Mouse (Mus musculus): ENCODE measurements around the gene Prdm16. TPM values are rescaled to one million over a fixed set of nuclear protein-coding genes. Genes with fewer than 3 reads are reported as not detected.

Gene Prdm16
- polyA plus RNA-seq, 1 experiment from 2014 or later: 2.2 TPM

DNA sequence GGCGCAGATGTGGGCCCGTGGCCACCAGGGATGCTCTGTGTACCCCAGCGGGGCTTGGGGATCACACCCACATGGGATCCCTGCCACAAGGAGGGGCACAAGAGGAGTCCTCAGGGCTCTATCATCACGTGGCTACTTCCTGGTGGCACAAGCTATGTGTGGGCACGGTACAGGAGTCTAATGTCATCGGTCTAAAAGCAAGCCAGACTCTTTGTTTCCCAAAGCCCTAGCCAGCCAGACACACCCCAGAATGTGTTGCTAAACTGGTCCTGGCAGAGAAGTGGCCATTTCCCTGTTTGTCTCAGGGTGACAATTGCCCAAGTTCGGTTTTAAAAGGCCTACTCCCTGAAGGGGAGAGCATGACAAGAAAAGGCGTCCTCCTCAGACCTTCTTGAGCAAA is 303.4 kb downstream of the Prdm16 start:
- WGBS (ENCODE audit: insufficient replicate concordance): 73% methylated on average over 8 of the region's 8 CpGs

DNA sequence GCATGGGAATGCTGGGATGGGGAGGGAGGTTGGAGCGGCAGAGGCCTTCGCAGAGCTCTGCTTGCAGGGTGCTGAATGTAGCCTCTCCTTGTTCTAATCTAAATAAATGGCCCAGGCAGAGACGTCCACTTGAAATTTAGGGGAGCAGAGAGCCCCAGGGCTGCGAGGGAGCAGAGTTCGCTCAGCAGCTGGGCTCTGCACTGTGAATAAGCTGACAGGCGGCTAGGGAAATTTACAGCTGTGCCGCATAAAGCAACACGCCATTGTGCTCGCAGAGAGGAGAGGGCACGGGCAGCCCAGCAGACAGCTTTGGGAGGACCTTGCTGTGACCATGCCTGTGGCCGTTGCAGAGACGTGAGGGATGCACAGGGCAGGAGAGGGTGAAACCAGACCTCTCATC is 305.4 kb downstream of the Prdm16 start:
- Histone ChIP-seq H3K9me3 (ENCODE audit: low read length) (no peaks in the 10 kb centered on the region), H3K9ac (replicated peaks) (no peak overlapping the region), H3K27me3 (ENCODE audit: insufficient read depth, low read length) (no peaks in the 10 kb centered on the region), H3K27ac (ENCODE audit: low read depth) (no peak overlapping the region), H3K4me2 (ENCODE audit: low read depth, low read length) (no peak overlapping the region), H3K36me3 (replicated peaks; ENCODE audit: insufficient read depth, low read length) (no peaks in the 10 kb centered on the region), H3K4me1 (ENCODE audit: insufficient read depth) (no peaks in the 10 kb centered on the region), H3K4me3 (ENCODE audit: low read depth, low read length) (no peak overlapping the region)
- DNase-seq (no peak), ATAC-seq (no peak)
- no peak for TF ChIP-seq CTCF (IDR thresholded peaks at IDR 0.05; ENCODE audit: low read depth)
- no peak for TF ChIP-seq EP300 (IDR thresholded peaks at IDR 0.05; ENCODE audit: low read depth)
- 74% methylated on average over 12 of the region's 12 CpGs for WGBS (ENCODE audit: insufficient replicate concordance)

More for the DNA sequence above, 303.4 kb downstream of the Prdm16 start:
- DNase-seq (no peak), ATAC-seq (no peak)
- TF ChIP-seq CTCF (IDR thresholded peaks at IDR 0.05; ENCODE audit: low read depth): no peak
- TF ChIP-seq EP300 (IDR thresholded peaks at IDR 0.05; ENCODE audit: low read depth): no peak
- Histone ChIP-seq H3K4me1 (ENCODE audit: insufficient read depth) (no peaks in the 10 kb centered on the region), H3K27me3 (ENCODE audit: insufficient read depth, low read length) (no peaks in the 10 kb centered on the region), H3K36me3 (replicated peaks; ENCODE audit: insufficient read depth, low read length) (no peaks in the 10 kb centered on the region), H3K27ac (ENCODE audit: low read depth) (no peak overlapping the region), H3K4me3 (ENCODE audit: low read depth, low read length) (no peak overlapping the region), H3K4me2 (ENCODE audit: low read depth, low read length) (no peak overlapping the region), H3K9ac (replicated peaks) (no peak overlapping the region), H3K9me3 (ENCODE audit: low read length) (no peaks in the 10 kb centered on the region)

DNA sequence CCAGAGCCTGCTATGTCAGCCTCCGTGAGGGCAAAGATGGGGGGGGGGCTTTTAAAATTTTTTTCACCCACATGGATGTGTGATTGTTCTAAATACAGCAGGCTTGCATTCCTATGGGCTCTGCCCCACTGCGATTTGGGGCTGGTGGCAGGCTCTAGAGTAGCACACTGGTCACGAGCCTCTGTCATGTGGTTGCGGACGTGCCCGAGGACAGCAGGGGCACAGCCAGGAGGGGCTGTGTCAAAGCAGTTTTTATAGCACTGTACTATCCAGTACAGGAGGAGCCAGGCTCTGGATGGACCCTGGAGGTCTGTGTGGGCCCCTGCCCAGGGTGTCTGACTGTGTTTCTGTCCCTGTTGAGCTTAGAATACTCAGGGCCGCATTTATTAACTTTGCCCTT is 306.7 kb downstream of the Prdm16 start:
- no peak for ATAC-seq
- WGBS (ENCODE audit: insufficient replicate concordance): 85% methylated on average over 7 of the region's 7 CpGs
- H3K27me3 ChIP-seq (ENCODE audit: insufficient read depth, low read length): no peaks in the 10 kb centered on the region
- H3K4me3 ChIP-seq (ENCODE audit: low read depth, low read length): no peak overlapping the region
- H3K9me3 ChIP-seq (ENCODE audit: low read length): no peaks in the 10 kb centered on the region
- H3K36me3 ChIP-seq (replicated peaks; ENCODE audit: insufficient read depth, low read length): no peaks in the 10 kb centered on the region
- no peak for TF ChIP-seq EP300 (IDR thresholded peaks at IDR 0.05; ENCODE audit: low read depth)
- no peak for TF ChIP-seq CTCF (IDR thresholded peaks at IDR 0.05; ENCODE audit: low read depth)
- no peak for DNase-seq
- no peaks in the 10 kb centered on the region for H3K4me1 ChIP-seq (ENCODE audit: insufficient read depth)
- H3K4me2 ChIP-seq (ENCODE audit: low read depth, low read length): no peak overlapping the region
- H3K27ac ChIP-seq (ENCODE audit: low read depth): no peak overlapping the region
- H3K9ac ChIP-seq (replicated peaks): no peak overlapping the region

DNA sequence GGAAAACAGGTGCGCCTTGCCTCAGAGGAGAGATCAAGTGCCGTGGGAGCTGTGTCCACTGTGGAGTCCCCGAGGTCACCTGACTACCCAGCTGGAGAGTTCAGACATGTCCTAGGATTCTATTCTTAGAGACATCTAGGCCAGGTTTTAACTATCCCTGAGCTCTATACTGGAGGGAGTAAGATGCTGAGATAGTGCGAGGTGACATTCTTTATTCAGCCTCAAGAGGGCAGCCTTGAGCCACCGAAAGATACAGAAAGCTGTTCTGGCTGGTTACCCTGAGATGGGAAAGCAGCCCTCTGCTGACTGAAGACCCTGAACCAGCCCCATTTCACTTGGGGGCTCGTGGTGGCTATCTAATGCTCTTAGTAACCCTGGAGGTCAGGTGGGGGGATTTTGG is 307.8 kb downstream of the Prdm16 start:
- WGBS (ENCODE audit: insufficient replicate concordance): 16% methylated on average over 6 of the region's 6 CpGs
- H3K4me2 ChIP-seq (ENCODE audit: low read depth, low read length): no peak overlapping the region
- no peaks in the 10 kb centered on the region for H3K4me1 ChIP-seq (ENCODE audit: insufficient read depth)
- ATAC-seq (peak; percentile 41; the same call in 1 of the 2 replicates), DNase-seq (peak; percentile 65)
- H3K9ac ChIP-seq (replicated peaks): no peak overlapping the region
- no peak overlapping the region for H3K27ac ChIP-seq (ENCODE audit: low read depth)
- no peaks in the 10 kb centered on the region for H3K9me3 ChIP-seq (ENCODE audit: low read length)
- no peak overlapping the region for H3K4me3 ChIP-seq (ENCODE audit: low read depth, low read length)
- no peaks in the 10 kb centered on the region for H3K36me3 ChIP-seq (replicated peaks; ENCODE audit: insufficient read depth, low read length)
- TF ChIP-seq CTCF (IDR thresholded peaks at IDR 0.05; ENCODE audit: low read depth): peak; percentile 82
- no peak for TF ChIP-seq EP300 (IDR thresholded peaks at IDR 0.05; ENCODE audit: low read depth)
- no peaks in the 10 kb centered on the region for H3K27me3 ChIP-seq (ENCODE audit: insufficient read depth, low read length)

DNA sequence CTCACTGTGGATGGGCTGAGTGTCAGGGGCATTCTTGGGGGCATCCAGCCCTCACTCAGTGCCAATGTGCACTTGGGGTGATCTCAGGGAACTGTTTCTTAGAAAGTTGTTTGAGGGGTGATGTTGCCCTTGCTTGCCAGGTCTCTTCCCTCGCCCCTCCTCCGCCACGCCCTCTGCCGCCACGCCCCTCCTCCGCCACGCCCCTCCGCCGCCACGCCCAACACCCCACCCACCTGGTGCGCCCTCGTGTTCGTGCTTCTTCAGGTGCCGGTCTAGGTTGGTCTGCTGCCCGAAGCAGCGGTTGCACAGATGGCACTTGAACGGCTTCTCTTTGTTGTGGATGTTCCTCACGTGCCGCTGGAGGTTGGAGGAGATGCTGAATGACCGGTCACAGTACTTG is 308.2 kb downstream of the Prdm16 start:
- Histone ChIP-seq H3K9me3 (ENCODE audit: low read length) (no peaks in the 10 kb centered on the region), H3K4me1 (ENCODE audit: insufficient read depth) (no peaks in the 10 kb centered on the region), H3K4me2 (ENCODE audit: low read depth, low read length) (no peak overlapping the region), H3K36me3 (replicated peaks; ENCODE audit: insufficient read depth, low read length) (no peaks in the 10 kb centered on the region), H3K4me3 (ENCODE audit: low read depth, low read length) (no peak overlapping the region), H3K9ac (replicated peaks) (no peak overlapping the region), H3K27me3 (ENCODE audit: insufficient read depth, low read length) (no peaks in the 10 kb centered on the region), H3K27ac (ENCODE audit: low read depth) (no peak overlapping the region)
- DNase-seq: peak; percentile 44
- no peak for ATAC-seq
- TF ChIP-seq EP300 (IDR thresholded peaks at IDR 0.05; ENCODE audit: low read depth) (no peak), CTCF (IDR thresholded peaks at IDR 0.05; ENCODE audit: low read depth) (no peak)
- 16% methylated on average over 17 of the region's 20 CpGs for WGBS (ENCODE audit: insufficient replicate concordance)

DNA sequence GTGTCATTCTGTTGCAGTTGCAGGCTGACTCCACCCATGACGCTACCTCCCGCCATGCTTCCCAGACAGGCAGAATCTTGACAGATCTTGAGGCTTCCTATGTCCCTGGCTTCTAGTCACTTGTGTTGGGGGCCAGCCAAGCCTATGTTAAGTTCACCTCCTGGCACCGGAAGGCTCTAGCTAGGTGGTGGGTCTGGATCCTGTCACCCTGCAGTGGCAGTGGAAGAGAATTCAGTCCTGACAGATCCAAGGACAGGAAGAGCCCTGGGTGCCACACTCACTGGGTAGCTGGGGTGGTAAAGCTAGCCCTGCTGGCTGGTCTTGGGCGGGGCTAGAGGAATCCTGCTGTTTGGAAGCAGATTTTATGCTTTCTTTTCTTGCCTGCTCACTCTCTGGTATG is 311.3 kb downstream of the Prdm16 start:
- H3K9me3 ChIP-seq (ENCODE audit: low read length): no peaks in the 10 kb centered on the region
- no peak for TF ChIP-seq EP300 (IDR thresholded peaks at IDR 0.05; ENCODE audit: low read depth)
- H3K4me2 ChIP-seq (ENCODE audit: low read depth, low read length): no peak overlapping the region
- H3K4me1 ChIP-seq (ENCODE audit: insufficient read depth): no peaks in the 10 kb centered on the region
- no peak overlapping the region for H3K4me3 ChIP-seq (ENCODE audit: low read depth, low read length)
- no peak for DNase-seq
- no peak overlapping the region for H3K27ac ChIP-seq (ENCODE audit: low read depth)
- 72% methylated on average over 4 of the region's 4 CpGs for WGBS (ENCODE audit: insufficient replicate concordance)
- no peak overlapping the region for H3K9ac ChIP-seq (replicated peaks)
- ATAC-seq: no peak
- no peaks in the 10 kb centered on the region for H3K27me3 ChIP-seq (ENCODE audit: insufficient read depth, low read length)
- H3K36me3 ChIP-seq (replicated peaks; ENCODE audit: insufficient read depth, low read length): no peaks in the 10 kb centered on the region

DNA sequence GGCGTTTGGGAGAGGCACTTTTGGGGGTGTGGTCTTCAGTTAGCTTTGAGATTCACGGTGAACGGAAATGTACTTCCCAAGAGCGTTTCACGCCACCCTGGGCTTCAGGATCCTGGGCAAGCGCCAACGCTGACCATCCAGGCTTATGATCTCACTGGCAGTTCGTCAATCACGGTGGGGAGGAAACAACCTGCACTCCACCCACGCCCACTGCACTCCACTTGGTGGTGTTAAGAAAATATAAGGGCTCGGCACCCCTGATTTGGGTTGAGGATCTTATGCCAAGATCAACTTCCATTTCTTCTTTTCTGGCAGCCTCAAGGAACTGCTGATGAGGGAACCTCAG is 323.1 kb downstream of the Prdm16 start:
- H3K36me3 ChIP-seq (replicated peaks; ENCODE audit: insufficient read depth, low read length): no peaks in the 10 kb centered on the region
- ATAC-seq (no peak), DNase-seq (no peak)
- no peaks in the 10 kb centered on the region for H3K4me1 ChIP-seq (ENCODE audit: insufficient read depth)
- H3K4me2 ChIP-seq (ENCODE audit: low read depth, low read length): no peak overlapping the region
- no peak overlapping the region for H3K27ac ChIP-seq (ENCODE audit: low read depth)
- no peak overlapping the region for H3K9ac ChIP-seq (replicated peaks)
- WGBS (ENCODE audit: insufficient replicate concordance): 70% methylated on average over 11 of the region's 11 CpGs
- H3K4me3 ChIP-seq (ENCODE audit: low read depth, low read length): no peak overlapping the region
- no peaks in the 10 kb centered on the region for H3K9me3 ChIP-seq (ENCODE audit: low read length)
- no peaks in the 10 kb centered on the region for H3K27me3 ChIP-seq (ENCODE audit: insufficient read depth, low read length)
- no peak for TF ChIP-seq EP300 (IDR thresholded peaks at IDR 0.05; ENCODE audit: low read depth)
- TF ChIP-seq CTCF (IDR thresholded peaks at IDR 0.05; ENCODE audit: low read depth): no peak

All from liver, postnatal 0 days (tissue).